Mouse (Mus musculus): ENCODE measurements around the gene Art1. TPM values are rescaled to one million over a fixed set of nuclear protein-coding genes. Genes with fewer than 3 reads are reported as not detected.

Art1 gene
- polyA plus RNA-seq, 1 experiment: 6.7 TPM

DNA sequence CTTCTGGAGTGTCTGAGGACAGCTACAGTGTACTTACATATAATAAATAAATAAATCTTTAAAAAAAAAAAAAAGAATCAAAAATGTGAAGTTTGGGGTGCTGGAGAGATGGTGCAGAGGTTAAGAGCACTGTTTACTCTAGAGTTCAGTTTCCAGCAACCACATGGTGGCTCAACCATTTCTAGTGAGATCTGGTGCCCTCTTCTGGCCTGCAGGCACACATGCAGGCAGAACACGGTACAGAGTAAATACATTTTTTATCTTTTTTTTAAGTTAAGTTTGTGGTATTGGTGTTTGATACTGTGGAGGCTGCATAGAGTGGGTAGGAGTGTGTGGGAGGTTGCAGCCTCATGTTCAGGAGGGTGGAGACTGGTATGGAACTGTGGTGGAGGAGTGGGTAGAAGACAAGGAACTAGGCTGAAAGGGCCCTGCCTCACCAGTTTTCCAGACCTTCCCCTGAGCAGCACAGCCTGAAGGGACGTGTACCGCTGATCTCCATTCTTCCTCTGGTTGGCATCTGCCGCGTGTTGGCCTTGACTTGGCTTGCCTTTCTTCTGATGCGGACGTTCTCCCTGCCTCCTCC, 24.7 kb upstream of the Art1 start:
- Histone ChIP-seq H3K4me3 (ENCODE audit: control insufficient read depth, low read depth, low read length) (no peak overlapping the region), H3K27ac (ENCODE audit: control insufficient read depth, insufficient read depth, low read depth, low read length) (no peak overlapping the region), H3K4me1 (ENCODE audit: control insufficient read depth, insufficient read depth, low read length) (no peaks in the 10 kb centered on the region; the same call in 1 of the 2 replicates), H3K27me3 (ENCODE audit: control insufficient read depth, insufficient read depth, low read length) (no peaks in the 10 kb centered on the region), H3K36me3 (ENCODE audit: control insufficient read depth, insufficient read depth, low read length) (peaks cover 10% of the 10 kb centered on the region)
- TF ChIP-seq CTCF (IDR thresholded peaks at IDR 0.05; ENCODE audit: control insufficient read depth, insufficient read depth, insufficient replicate concordance, low read depth, low read length) (peak; percentile 45; the same call in 1 of the 2 replicates), POLR2A (IDR thresholded peaks at IDR 0.05; ENCODE audit: control insufficient read depth, low read depth, low read length) (no peak)

DNA sequence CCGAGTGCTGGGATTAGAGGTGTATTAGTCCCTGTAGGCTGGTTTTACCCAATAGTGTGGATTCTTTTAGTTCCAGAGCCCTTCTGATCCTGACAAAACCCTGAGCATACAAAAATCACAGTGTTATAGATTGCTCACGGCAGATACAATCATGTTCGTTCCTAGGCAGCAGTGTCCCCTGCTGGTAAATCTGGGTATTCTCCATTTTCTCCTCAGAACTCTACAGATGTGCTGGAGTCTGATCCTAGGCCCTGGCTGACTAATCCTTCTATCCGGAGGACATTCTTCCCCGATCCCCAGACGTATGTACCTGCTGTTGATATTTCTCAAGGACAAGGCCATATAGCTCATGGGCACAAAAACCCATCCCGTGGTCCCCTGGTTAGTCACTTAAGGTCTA, 23.0 kb upstream of the Art1 start:
- no peaks in the 10 kb centered on the region; the same call in 1 of the 2 replicates for H3K4me1 ChIP-seq (ENCODE audit: control insufficient read depth, insufficient read depth, low read length)
- H3K36me3 ChIP-seq (ENCODE audit: control insufficient read depth, insufficient read depth, low read length): peaks cover 7% of the 10 kb centered on the region
- H3K27ac ChIP-seq (ENCODE audit: control insufficient read depth, insufficient read depth, low read depth, low read length): no peak overlapping the region
- no peak overlapping the region for H3K4me3 ChIP-seq (ENCODE audit: control insufficient read depth, low read depth, low read length)
- H3K27me3 ChIP-seq (ENCODE audit: control insufficient read depth, insufficient read depth, low read length): no peaks in the 10 kb centered on the region
- TF ChIP-seq POLR2A (IDR thresholded peaks at IDR 0.05; ENCODE audit: control insufficient read depth, low read depth, low read length) (no peak), CTCF (IDR thresholded peaks at IDR 0.05; ENCODE audit: control insufficient read depth, insufficient read depth, insufficient replicate concordance, low read depth, low read length) (no peak)

DNA sequence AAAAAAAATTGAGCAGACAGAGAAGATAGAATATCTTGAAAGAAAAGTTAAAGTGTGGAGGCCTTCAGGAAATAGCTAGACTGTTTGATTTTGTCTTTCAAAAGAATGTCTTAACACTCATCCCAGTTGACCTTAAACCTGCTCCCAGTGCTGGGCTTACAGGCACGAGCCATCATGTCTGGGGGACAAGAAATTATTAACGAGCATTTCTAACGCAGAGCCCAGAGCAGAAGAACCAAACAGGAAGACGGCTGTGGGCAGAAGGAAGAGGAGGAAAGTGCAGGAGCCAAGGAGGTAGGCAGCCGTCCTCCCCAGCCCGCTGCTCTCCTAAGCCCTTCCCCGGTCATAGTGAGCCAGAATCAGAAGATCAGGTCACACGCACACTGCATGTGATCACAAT, 21.2 kb upstream of the Art1 start:
- peaks cover 5% of the 10 kb centered on the region for H3K36me3 ChIP-seq (ENCODE audit: control insufficient read depth, insufficient read depth, low read length)
- H3K27me3 ChIP-seq (ENCODE audit: control insufficient read depth, insufficient read depth, low read length): no peaks in the 10 kb centered on the region

DNA sequence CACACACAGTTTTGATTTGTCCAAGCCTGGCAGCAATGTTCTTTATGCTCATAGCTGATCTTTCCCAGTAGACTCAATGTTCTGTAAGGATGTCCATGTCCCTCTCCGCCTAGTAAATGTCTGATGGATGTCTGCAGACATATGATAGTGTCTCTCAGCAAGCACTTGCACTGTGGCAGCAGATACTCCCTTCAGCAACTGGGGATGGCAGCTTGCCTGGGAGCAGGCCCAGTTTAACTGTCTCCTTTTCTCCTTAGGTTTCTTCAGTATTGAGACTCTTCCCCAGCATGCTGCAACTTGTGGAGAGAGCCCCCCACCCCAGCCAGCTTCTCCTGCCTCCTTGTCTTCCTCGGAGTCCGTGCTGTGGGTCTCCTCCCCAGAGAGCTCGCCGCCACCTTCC, 19.8 kb upstream of the Art1 start:
- H3K36me3 ChIP-seq (ENCODE audit: control insufficient read depth, insufficient read depth, low read length): peaks cover 5% of the 10 kb centered on the region
- no peak overlapping the region for H3K4me3 ChIP-seq (ENCODE audit: control insufficient read depth, low read depth, low read length)
- TF ChIP-seq CTCF (IDR thresholded peaks at IDR 0.05; ENCODE audit: control insufficient read depth, insufficient read depth, insufficient replicate concordance, low read depth, low read length) (no peak), POLR2A (IDR thresholded peaks at IDR 0.05; ENCODE audit: control insufficient read depth, low read depth, low read length) (no peak)
- H3K27me3 ChIP-seq (ENCODE audit: control insufficient read depth, insufficient read depth, low read length): no peaks in the 10 kb centered on the region
- peaks cover 2% of the 10 kb centered on the region; the same call in 1 of the 2 replicates for H3K4me1 ChIP-seq (ENCODE audit: control insufficient read depth, insufficient read depth, low read length)
- no peak overlapping the region for H3K27ac ChIP-seq (ENCODE audit: control insufficient read depth, insufficient read depth, low read depth, low read length)

More for the DNA sequence above, 21.2 kb upstream of the Art1 start:
- no peak overlapping the region for H3K4me3 ChIP-seq (ENCODE audit: control insufficient read depth, low read depth, low read length)
- TF ChIP-seq POLR2A (IDR thresholded peaks at IDR 0.05; ENCODE audit: control insufficient read depth, low read depth, low read length) (no peak), CTCF (IDR thresholded peaks at IDR 0.05; ENCODE audit: control insufficient read depth, insufficient read depth, insufficient replicate concordance, low read depth, low read length) (no peak)
- no peaks in the 10 kb centered on the region; the same call in 1 of the 2 replicates for H3K4me1 ChIP-seq (ENCODE audit: control insufficient read depth, insufficient read depth, low read length)
- no peak overlapping the region for H3K27ac ChIP-seq (ENCODE audit: control insufficient read depth, insufficient read depth, low read depth, low read length)

DNA sequence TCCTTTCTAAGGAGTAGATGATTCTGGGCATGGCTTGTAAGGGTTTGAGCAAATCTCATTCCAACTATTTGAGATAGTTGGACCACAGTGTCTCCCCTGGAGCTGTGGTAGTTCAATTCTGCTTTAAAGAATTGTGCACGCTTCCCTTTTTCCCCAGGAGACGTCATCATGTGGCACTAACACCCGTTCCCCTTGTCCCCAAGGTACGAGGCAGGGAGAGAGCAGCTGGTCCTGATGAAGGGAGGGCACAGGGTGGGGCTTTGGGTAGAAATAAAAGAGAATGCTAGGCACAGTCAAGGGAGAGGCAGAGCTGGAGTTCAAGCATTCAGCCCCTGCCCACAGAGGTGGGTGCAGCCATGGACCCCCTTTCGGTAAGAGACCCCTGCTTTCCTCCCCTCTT, 18.7 kb upstream of the Art1 start, which contains the start of gene Trpc2:
Gene Trpc2 (plus strand): TSS at position 301 of the 400 bp plus-strand sequence.
- no peak within 1 kb of the TSS for H3K27ac ChIP-seq (ENCODE audit: control insufficient read depth, insufficient read depth, low read depth, low read length)
- peaks cover 2% of the 10 kb centered on the region; the same call in 1 of the 2 replicates for H3K4me1 ChIP-seq (ENCODE audit: control insufficient read depth, insufficient read depth, low read length)
- peaks cover 5% of the 10 kb centered on the region for H3K36me3 ChIP-seq (ENCODE audit: control insufficient read depth, insufficient read depth, low read length)
- no peaks in the 10 kb centered on the region for H3K27me3 ChIP-seq (ENCODE audit: control insufficient read depth, insufficient read depth, low read length)
- TF ChIP-seq POLR2A (IDR thresholded peaks at IDR 0.05; ENCODE audit: control insufficient read depth, low read depth, low read length) (no peak), CTCF (IDR thresholded peaks at IDR 0.05; ENCODE audit: control insufficient read depth, insufficient read depth, insufficient replicate concordance, low read depth, low read length) (no peak)
- no peak within 1 kb of the TSS for H3K4me3 ChIP-seq (ENCODE audit: control insufficient read depth, low read depth, low read length)

DNA sequence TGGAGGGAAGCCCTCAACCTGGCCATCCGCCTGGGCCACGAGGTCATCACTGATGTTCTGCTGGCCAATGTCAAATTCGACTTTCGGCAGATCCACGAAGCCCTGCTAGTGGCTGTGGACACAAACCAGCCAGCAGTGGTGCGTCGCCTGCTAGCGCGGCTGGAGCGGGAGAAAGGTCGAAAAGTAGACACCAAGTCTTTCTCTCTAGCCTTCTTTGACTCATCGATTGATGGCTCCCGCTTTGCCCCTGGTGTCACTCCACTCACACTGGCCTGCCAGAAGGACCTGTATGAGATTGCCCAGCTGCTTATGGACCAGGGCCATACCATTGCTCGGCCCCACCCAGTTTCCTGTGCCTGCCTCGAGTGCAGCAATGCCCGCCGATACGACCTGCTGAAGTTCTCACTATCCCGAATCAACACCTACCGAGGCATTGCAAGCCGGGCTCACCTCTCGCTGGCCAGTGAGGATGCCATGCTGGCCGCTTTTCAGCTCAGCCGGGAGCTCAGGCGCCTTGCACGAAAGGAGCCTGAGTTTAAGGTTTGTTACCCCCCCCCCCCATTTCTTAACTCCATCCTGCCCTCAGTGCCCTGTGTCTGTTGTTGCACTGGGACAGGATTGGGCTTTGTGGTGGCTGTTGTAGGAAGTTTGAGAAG, 17.4 kb upstream of the Art1 start:
- Histone ChIP-seq H3K4me1 (ENCODE audit: control insufficient read depth, insufficient read depth, low read length) (peaks cover 2% of the 10 kb centered on the region; the same call in 1 of the 2 replicates), H3K27me3 (ENCODE audit: control insufficient read depth, insufficient read depth, low read length) (no peaks in the 10 kb centered on the region), H3K4me3 (ENCODE audit: control insufficient read depth, low read depth, low read length) (no peak overlapping the region), H3K36me3 (ENCODE audit: control insufficient read depth, insufficient read depth, low read length) (peaks cover 5% of the 10 kb centered on the region), H3K27ac (ENCODE audit: control insufficient read depth, insufficient read depth, low read depth, low read length) (no peak overlapping the region)
- TF ChIP-seq POLR2A (IDR thresholded peaks at IDR 0.05; ENCODE audit: control insufficient read depth, low read depth, low read length): no peak
- TF ChIP-seq CTCF (IDR thresholded peaks at IDR 0.05; ENCODE audit: control insufficient read depth, insufficient read depth, insufficient replicate concordance, low read depth, low read length): no peak

DNA sequence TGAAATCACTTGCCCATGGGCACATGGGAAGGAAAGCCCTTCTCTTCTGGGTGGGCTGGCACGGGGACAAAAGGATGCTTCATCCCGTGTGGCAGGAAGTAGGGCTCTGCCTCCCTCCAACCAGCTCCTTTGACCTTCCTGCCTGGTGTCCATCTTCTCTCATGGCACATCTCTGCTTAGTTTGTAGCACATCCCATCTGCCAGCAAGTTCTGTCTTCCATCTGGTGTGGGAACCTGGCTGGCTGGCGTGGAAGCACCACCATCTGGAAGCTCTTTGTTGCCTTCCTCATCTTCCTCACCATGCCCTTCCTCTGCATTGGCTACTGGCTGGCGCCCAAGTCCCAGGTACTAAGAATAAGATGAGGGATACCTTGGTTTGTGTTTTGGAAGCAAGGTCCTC, 14.2 kb upstream of the Art1 start:
- TF ChIP-seq CTCF (IDR thresholded peaks at IDR 0.05; ENCODE audit: control insufficient read depth, insufficient read depth, insufficient replicate concordance, low read depth, low read length) (no peak), POLR2A (IDR thresholded peaks at IDR 0.05; ENCODE audit: control insufficient read depth, low read depth, low read length) (no peak)
- no peak overlapping the region for H3K4me3 ChIP-seq (ENCODE audit: control insufficient read depth, low read depth, low read length)
- H3K27me3 ChIP-seq (ENCODE audit: control insufficient read depth, insufficient read depth, low read length): no peaks in the 10 kb centered on the region
- peaks cover 2% of the 10 kb centered on the region; the same call in 1 of the 2 replicates for H3K4me1 ChIP-seq (ENCODE audit: control insufficient read depth, insufficient read depth, low read length)
- H3K27ac ChIP-seq (ENCODE audit: control insufficient read depth, insufficient read depth, low read depth, low read length): no peak overlapping the region
- no peaks in the 10 kb centered on the region for H3K36me3 ChIP-seq (ENCODE audit: control insufficient read depth, insufficient read depth, low read length)

Data from testis, adult 2 months (tissue).